Mouse (Mus musculus) spleen, adult 18-20 months (tissue): ENCODE results near the gene Smo.
A peak's percentile ranks its signal among the peaks of the same experiment; 100 is the strongest.
"Not testable (repeated sequence)": the region's sequence is repeated elsewhere in the genome, so short reads cannot be mapped to it uniquely, and the experiment has no call there.

Experiments
- DNase-seq, 2 experiments: peaks; one replicate each; pipeline ENCODE4 v3.0.0; 2022; ENCODE audit warnings: mixed read lengths in 2 of 2

Smo gene

DNA sequence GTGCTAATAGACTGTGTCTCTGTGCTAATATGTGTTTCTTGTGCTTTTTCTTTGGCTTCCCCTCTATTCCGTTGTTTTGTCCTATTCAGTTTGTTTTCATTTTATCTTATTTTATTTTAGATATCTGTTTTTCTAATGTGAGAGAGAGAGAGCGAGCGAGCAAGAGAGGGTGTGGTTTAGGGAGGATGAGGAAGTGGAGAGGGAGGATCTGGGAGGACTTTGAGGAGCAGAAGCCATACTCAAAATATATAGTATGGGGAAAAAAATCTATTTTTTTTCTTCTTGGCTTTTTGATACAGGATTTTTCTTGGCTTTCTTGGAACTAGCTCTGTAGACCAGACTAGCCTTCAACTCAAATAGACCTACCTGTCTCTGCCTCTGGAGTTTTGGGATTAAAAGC, 7.3 kb upstream of the Smo start:
- no peak for DNase-seq

DNA sequence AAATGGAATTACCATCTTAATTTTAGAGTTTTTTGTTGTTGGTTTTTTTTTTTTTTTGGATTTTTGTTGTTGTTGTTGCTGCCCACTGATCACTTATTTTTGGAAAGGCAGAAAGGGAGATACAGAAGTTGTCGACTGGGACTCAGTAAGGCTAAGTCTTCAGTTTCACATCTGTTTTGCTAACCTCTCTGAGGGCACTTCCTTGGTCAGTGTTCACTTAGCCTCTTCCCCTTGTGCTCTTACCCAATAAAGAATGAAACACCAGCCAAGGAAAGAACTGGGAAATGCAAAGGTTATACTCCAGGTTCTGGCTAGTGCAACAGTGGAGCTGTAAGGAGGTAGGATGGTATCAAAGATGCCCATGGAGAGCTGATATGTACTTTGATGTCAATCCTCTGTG, 5.8 kb upstream of the Smo start:
- no peak for DNase-seq

DNA sequence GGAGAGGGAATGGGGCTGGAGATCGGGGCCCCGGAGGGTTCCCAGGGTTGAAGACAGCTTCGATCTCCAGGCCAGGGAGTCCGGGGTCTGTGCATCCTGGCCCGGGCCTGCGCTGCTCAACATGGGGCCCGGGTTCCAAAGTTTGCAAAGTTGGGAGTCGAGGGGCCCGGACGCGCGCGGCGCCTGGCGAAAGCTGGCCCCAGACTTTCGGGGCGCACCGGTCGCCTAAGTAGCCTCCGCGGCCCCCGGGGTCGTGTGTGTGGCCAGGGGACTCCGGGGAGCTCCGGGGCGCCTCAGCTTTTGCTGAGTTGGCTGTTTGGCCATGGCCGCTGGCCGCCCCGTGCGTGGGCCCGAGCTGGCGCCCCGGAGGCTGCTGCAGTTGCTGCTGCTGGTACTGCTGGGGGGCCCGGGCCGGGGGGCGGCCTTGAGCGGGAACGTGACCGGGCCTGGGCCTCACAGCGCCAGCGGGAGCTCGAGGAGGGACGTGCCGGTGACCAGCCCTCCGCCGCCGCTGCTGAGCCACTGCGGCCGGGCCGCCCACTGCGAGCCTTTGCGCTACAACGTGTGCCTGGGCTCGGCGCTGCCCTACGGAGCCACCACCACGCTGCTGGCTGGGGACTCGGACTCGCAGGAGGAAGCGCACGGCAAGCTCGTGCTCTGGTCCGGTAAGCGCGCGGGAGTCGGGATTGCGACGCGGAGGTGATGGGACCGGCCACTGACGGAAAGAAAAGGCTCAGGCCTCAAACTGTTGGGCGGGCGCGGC, 567 bp downstream of the Smo start:
- DNase-seq, result peak in 1 of 2 experiments; percentile 14

DNA sequence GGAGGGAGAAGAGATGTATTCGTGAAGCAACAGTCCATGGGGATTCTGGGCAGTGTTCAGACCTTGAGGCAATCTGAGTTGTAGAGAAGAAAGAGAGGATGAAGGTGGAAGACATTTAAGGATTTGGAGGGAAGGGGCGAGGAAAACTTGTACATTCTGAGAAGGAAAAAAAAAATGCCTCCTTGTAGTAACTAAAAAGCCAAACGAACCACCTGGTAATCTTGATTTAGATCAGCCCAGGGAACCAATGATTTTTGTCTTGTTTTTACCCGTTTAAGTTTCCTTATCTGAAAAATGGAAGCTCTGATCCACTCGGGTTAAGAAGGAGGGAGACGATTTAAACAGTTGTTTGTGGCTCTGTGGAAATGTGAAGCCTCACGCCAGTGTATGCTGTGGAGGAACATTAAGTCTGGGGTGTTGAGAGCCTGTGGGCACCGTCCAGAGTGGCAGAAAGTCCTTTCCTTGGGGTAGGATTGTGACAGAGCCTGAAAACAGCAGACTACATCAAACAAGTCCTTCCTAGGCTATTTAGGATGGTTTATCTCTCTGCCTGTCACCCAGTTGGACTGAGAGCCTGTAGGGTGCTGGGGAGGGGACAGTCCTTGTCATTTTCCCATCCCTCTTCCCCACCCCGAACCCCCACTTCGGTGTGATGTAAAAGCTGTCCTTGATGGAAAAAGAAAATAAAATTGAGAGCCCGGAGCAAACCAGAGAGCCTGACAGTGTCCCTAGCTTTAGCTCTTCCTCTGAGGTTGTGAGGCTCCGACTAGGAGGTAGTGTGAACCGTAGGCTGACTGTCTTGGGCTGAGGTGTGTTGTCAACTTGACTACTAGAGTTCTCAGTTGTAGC, 1.5 kb downstream of the Smo start:
- no peak for DNase-seq

DNA sequence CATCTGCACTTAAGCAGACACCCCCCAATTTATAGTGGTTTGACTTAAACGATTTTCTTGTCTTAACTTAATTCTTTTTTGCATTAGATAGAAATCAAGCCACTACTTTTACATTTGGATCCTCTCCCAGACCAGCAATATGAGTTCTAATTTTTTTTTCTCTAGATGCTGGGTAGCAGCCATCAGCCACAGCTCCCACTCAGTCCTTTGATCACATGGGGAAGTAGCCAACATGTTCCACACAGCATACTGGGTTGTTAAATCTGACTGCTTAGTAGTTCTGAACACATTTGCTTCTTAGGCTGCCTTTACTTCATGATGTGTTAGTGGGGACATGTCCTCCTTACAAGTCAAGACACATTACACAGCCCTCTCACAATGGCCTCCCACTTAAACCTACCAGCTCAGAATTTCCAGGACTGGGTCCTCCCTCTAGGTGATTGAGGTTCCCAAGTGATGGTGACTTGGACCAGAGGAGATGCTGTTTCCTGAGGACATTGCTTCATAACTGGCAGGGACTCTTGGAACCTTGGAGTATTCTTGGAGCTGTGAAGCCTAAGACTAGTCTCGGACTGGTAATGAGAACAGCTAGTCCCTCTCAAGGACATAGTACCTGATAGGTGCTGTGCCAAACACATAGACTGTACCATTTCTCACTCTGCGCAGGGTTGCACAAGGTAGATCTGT, 16.3 kb downstream of the Smo start:
- no peak for DNase-seq

DNA sequence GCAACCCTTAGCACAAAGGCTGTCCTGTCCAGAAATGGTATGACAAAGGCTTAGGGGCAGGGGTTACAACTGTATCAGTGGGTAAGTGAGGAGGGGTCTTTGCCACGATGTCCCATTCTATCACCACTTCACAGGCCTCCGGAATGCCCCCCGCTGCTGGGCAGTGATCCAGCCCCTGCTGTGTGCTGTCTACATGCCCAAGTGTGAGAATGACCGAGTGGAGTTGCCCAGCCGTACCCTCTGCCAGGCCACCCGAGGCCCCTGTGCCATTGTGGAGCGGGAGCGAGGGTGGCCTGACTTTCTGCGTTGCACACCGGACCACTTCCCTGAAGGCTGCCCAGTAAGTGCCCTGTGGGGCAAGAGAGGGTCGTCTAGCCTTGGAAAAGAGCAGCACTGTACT, 18.0 kb downstream of the Smo start:
- DNase-seq, result no peak

DNA sequence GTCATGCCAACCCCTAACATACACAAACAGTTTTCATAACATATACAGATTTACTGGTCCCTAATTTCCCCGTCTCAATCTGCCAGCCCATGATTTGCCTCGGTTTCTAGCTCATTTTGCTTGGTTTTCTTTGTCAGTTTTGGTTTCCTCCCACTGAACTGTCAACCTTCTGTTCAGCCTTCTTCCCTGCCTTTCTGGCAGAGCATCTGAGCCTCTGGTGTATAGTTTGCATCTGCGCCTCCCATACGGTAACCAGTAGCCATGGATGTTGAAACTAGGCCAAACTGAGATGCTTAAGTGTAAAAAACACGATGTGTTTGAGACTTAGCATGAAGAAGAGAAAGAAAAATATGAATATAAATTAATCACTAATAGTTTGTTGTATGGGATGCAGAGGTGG, 20.7 kb downstream of the Smo start:
- DNase-seq, result no peak

DNA sequence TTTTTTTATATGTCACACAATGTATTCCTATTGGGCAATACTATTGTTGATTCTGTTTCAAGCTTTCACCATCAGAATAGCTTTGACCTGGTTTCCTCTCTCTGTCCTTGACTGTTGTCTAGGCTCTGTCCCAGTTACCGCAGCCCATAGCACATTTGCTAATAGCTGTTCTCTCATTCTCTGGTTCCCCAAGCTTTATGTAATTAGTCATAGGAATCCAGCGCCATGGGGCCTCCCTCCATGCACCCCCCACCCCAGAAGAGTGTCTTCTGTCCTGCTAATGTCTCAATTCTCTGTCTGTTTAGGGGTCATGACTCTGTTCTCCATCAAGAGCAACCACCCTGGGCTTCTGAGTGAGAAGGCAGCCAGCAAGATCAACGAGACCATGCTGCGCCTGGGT, 21.2 kb downstream of the Smo start:
- DNase-seq, result no peak

DNA sequence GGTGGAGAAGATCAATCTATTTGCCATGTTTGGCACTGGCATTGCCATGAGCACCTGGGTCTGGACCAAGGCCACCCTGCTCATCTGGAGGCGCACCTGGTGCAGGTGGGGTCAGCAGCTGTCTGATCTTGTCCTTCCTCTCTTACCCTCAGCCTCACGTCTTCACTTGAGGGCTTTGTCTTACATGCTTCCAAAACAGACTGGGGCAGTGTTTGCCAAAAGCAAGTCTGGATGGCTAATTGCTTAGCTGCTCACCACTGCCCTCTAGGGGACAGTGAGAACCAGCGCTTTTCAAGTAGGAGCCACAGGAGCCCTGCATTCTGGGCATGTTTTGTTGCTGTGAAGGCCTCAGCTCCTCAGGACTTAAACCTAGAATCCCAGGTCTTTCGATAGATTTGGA, 23.1 kb downstream of the Smo start:
- peak in 1 of 2 experiments; percentile 56 for DNase-seq

DNA sequence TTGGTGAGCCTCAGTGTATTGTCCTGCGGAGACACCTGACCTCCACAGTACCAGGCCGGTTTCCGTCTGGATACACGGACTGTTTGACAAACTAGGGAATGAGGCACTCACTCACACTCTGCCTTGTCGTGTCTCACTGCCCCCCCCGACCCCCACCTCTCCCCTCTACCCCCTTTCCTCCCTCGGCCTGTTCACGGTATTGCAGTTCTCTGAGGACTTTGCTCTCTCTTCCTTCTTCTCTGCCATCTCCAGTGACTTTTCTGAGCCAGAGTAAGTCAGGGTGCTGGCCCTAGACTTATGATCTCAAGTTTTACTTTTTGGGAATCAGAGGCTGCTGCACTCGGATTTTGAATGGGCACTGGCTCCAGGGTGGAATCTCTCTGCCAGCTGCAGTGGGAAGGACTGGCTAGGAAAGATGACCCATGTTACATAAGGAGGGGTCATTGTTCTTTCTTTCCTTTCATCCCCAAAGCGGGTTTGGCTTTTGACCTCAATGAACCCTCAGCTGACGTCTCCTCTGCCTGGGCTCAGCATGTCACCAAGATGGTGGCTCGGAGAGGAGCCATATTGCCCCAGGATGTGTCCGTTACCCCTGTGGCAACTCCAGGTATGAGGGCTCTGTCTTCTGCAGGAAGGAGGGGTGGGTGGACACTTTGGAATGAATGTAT, 23.8 kb downstream of the Smo start:
- no peak for DNase-seq

DNA sequence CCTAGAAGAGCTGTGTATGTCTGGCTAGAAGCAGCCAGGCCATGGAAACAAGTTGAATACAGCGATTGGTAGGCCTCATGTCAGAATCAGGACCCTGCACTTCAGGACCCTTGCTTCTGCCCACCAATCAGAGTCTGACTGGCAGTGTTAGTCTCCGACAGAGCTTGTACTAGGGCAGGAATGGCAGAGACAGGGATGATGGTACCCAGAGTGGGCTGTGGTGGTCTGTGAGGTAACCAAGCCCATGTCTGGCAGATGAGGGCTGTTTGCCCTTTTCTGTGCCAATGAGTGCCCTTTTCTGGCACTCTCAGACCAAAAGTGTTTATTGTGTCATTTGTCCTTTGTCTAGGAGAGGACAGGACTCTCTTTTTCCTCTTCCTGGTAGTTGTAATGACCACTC, 25.1 kb downstream of the Smo start:
- not testable (repeated sequence) for DNase-seq

DNA sequence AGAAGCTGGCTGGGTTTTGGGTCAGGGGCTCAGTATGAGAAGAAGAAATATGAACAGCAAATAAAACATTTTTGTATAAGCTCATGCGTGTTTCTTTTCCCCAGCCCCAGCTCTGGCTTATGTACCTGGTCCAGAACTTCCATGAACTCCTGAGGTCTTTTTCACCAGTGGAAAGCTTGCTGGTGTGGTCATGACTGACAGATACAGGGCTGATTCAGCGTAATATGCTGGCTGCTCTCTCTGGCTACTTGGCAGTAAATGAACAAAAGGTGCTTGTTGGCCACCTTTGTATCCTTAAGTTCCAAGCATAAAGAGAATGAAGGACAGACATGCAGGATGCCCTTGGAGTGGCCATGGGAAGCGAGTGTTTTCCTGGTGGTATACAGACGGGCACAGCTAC, 26.0 kb downstream of the Smo start:
- DNase-seq, result no peak

DNA sequence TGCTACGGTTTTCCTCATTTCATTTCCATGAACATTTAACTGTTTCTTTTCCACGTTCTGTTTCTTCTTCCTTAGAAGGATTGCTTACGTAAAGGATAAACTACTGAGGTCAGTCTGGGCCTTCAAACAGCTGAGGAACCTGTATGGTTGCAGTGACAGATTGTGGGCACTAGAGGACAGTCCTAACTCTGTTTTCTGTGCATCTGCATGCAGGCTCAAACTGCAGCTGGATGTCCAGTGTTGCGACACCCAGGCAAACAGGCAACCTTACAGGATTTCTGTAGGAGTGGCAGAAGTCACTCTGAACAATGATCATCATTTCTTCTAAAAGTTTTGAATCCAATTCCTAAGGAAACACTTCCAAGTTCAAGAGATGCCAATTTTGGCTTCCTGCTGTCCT, 27.2 kb downstream of the Smo start:
- DNase-seq, result peak in 1 of 2 experiments; percentile 20

DNA sequence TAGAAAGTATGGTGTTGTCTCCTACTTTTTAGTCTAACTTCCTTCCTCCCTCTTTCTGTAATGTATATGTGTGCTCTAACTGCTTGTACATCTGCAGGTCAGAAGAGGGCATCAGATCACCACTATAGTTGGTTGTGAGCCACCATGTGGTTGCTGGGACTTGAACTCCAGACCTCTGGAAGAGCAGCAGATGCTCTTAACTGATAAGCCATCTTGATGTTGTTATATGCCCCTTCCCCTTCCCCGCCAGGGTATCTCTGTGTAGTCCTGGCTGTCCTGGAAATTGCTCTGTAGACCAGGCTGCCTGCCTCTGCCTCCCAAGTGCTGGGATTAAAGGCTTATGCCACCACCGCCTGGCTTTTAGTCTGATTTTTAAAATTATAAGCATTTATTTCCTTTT, 31.6 kb downstream of the Smo start:
- DNase-seq, result no peak

DNA sequence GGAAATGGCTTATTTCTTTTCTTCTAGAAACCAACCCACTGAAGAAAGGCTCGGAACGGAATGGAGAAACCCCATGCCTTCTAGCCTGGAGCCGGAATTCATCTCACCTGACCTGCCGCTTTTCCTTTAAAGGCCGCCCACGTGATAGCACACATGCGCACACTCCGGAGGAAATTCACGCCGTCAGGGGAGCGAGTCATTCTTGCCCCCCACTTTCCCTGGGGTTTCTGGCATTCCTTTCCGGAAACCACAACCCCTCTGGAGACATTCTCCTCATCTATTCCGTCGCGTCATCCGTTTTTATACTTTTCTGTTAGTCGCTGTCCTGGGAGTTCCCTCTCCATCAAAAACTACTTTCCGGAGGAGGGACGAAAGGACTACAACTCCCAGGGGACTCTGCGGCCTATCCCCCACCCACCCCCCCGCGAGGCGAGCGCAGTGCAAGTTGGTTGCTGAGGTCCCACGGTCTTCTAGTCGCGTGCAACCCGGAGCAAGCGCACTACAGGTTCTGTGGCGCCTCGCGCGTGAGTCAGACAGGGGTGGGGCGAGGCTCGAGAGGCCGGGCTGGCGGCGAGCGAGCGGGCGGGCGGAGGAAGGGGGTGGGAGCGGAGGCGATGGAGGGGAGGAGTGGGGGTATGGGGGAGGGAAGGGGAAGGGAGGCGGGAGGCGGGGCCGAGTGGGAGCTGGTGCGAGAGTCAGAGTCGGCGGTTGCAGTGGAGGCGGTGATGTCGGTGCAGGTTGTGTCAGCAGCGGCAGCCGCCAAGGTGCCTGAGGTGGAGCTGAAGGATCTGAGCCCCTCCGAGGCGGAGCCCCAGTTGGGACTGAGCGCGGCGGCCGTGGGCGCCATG, 32.7 kb downstream of the Smo start, which contains the start of gene Ahcyl2:
Gene Ahcyl2 (plus strand): TSS at position 199 of the 848 bp plus-strand sequence.
- peak; percentile 88 to 96 for DNase-seq

DNA sequence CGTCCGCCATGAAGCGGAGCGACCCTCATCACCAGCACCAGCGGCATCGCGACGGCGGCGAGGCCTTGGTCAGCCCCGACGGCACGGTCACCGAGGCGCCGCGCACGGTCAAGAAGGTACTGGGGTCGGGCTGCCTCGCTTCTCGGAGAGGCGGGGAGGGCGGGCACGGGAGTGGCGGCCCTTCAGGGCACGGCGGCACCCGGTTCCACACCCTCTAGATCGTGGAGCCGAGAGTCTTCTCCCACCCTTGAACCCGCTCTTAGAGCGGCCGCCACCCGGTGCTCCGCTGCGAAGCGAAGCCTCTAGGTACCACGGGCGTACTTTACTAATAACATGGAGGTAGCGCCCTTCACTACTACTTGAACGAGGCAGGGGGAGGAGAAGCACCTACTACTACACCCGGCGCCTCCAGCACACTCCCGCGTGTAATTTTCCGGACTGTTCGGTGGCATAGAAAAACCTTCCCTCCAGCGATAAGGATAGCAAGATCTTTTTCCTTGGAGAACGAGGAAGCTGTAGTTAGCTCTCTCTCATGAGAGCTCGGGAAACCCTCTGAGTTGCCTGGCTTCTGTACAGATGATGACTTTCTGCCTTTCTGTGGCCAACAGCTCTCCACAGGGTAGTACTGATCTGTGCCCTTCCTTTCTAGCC, 33.6 kb downstream of the Smo start:
- peak in 1 of 2 experiments; percentile 60 for DNase-seq

DNA sequence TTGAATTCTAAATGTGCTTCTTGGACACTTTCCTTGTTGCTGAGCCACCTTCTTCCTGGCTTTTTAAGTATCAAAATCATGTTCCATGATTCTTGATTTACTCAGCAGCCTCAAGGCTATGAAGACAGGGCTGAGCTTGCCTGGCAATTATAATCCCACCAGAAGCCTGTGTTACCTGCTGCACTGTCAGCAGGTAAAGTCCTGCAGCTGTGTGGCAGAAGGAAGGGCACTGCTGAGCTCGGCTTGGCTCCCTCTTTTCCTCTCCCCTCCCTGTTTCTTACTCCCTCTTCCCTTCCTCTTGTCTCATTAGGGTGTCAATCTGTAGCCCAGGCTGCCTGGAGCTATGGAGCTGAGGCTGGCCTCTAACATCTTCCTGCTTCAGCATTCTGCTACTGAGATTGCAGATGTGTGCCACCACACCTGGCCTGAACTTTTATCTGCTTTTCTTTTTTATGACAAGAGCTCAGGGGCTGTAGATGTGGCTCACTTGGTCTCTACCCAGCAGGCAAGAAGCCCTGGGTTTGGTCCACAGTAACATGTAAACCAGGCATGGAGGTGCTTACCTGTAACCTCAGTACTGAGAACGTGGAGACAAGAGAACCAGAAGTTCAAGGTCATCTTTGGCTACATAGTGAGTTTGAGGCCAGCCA, 35.5 kb downstream of the Smo start:
- DNase-seq, result no peak

DNA sequence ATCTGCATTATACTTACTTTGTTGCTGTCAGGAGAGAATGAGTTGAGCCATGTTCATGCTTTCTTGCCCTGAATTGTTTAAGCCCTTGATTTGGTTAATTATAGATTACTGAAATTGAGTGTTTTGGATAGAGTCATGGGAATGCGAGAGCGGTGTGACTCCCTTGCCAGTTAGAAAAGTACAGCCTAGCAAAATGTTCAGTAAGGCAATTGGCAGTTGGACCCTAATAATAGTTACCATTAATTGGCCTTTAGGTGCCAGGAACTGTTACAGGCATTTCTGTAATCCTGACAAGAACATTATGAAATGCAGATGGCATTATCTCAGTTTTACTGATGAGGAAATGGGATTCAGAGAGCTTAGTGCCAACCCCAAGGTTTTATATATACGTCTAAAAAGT, 36.9 kb downstream of the Smo start:
- DNase-seq, result no peak

DNA sequence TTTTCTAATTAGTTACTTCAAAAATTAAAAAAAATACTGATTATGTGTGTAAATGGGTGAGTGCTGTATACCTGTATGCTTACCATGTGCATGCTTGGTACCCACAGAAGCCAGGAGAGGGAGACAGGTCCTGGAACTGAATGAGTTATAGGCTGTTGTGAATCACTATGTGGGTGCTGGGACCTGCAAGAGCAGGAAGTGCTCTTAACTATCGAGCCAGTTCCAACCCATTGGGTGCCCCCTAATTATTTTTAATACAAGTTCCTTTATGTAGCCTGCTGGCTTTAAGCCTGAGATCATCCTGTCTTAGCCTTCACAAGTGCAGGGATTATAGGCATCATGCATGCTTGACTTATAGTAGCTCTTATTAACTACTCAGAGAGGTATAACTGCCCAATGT, 38.9 kb downstream of the Smo start:
- DNase-seq, result no peak

DNA sequence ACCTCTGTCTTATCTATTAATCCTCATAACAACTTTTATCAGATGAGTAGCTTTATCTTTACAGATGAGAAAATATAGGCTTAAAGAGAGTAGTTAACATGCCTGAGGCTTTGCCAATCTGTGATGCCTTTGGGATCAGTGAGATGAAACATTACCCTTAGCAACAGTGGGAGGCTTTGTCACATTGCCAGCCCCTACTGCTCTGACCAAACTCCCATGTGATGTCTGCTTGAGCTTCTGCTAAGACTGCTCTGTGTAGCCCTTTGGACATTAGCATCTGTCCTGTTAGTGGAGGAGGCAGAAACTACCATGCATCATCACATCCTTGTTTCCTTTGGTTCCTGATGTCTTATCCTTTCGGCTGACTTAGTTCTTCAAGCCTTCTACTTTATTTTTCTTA, 40.3 kb downstream of the Smo start:
- no peak for DNase-seq
